Mouse (Mus musculus) G1E (cell line): Measurements from ENCODE around the gene Csnk1e.

Experiments
- CTCF ChIP-seq: IDR thresholded peaks from 2 replicates; pipeline ENCODE4 v1.5.1; 2012; ENCODE audit warnings: low read depth, low read length, inconsistent platforms, mixed read lengths
- GATA1 ChIP-seq: IDR thresholded peaks from 2 replicates; pipeline ENCODE4 v1.6.1; 2012; ENCODE audit warnings: borderline replicate concordance, low read length, inconsistent platforms, mixed read lengths
- GATA2 ChIP-seq: IDR thresholded peaks from 2 replicates; pipeline ENCODE4 v1.6.1; 2012; ENCODE audit warnings: low read depth, low read length, inconsistent platforms, borderline replicate concordance
- TAL1 ChIP-seq: conservative IDR thresholded peaks from 2 replicates; pipeline ENCODE4 v1.6.1; 2012; ENCODE audit warnings: low read depth, low read length, inconsistent platforms, mixed read lengths

DNA sequence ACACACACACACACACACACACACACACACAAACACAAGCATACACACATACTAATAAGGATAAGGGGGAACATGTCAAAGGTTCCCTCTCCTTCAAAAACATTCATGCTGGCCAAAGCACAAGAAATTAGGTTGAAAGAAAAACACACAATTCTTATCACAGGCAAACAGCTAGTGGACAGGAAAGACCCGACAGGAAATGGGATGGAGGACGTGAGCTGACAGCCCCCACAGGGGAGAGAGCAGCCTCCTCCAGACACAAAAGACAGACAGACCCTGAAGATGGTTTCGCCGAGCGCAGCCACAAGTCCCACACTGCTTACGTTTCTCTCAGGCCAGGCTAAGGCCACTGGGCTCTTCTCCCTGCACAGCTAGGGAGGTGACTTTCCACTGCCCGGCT lies 23.4 kb downstream of the Csnk1e start:
- no peak for TF ChIP-seq CTCF
- TF ChIP-seq TAL1 = no peak
- no peak for TF ChIP-seq GATA2
- no peak for TF ChIP-seq GATA1
